Mouse (Mus musculus): ENCODE measurements around the gene Hspa1a.
A peak's percentile ranks its signal among the peaks of the same experiment; 100 is the strongest.
"Not testable (repeated sequence)": the region's sequence is repeated elsewhere in the genome, so short reads cannot be mapped to it uniquely, and the experiment has no call there.

The Hspa1a gene

DNA sequence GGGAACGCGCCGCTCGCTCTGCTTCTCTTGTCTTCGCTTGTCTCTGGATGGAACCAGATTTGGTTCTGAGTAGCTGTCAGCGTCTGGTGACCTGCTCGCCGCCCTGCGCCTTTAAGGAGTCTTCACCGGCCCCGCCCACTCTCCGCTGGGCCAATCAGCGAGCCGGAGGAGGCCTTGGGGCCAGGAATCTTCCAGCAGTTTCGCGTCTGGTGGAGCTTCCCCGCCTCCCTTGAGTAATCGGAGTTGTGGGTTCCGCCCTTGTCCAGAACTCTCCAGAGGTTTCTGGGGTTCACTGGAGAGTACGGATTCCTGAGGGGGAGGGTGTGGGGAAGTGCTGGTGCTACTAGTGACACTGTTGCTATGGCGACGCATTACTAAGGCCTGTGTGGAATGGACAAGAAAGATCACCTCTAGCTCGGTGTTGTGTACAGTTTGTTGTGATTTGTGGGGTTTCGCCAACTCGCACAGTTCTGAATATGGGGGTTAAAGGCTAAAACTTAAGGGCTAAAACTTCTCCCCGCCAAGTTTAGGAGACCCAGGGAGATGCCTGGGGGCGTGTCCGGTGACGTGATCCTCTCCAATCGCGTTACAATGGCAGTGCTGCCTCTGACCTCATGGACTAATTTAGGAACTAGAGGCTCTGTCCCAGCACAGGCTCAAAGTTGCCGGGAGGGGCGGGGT, at the start of gene Hspa1a, which contains the start of gene Hspa1l:
TSS of gene Hspa1a (minus strand) at position 88 of the 681 bp plus-strand sequence.
TSS of gene Hspa1l (plus strand) at position 635 of the 681 bp plus-strand sequence.
- DNase-seq = peak; percentile 93

- peak; percentile 94 for DNase-seq
Observed at GRCm38 (mm10) chr17:35021163-35021808, 49.3 kb upstream of the Hspa1a start.

- no peak for DNase-seq
Observed at GRCm38 (mm10) chr17:35020551-35020950, 48.6 kb upstream of the Hspa1a start.

DNA sequence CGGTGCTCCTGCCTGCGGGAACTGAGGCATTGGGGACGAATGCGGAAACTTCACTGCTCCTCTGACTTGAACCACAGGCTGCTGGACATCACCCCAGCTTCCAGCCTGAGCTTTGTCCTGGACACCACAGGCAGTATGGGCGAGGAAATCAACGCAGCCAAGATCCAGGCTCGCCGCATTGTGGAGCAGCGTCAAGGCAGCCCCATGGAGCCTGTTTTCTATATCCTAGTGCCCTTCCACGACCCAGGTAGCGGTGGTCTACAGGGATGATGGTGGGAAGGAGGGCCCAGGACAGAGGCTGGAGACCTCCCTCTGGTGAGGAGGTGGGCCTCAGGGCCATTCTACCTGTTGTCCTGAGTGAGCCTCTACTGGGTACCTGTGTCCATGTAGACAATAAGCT, 47.9 kb upstream of the Hspa1a start:
- no peak for DNase-seq

GRCm38 (mm10) chr17:35018171-35018570, 46.2 kb upstream of the Hspa1a start:
- no peak for DNase-seq

- no peak for DNase-seq
Observed at GRCm38 (mm10) chr17:35017706-35018030, 45.7 kb upstream of the Hspa1a start.

- DNase-seq = no peak
Observed at GRCm38 (mm10) chr17:35016791-35017705, 45.1 kb upstream of the Hspa1a start.

GRCm38 (mm10) chr17:35016376-35016775, 44.4 kb upstream of the Hspa1a start, which contains the start of gene Vwa7:
Gene Vwa7, plus strand, starts transcription at chr17:35016579.
- peak; percentile 52 for DNase-seq

GRCm38 (mm10) chr17:35015296-35015695, 43.3 kb upstream of the Hspa1a start:
- no peak for DNase-seq

GRCm38 (mm10) chr17:35013221-35013620, 41.3 kb upstream of the Hspa1a start:
- no peak for DNase-seq

DNA sequence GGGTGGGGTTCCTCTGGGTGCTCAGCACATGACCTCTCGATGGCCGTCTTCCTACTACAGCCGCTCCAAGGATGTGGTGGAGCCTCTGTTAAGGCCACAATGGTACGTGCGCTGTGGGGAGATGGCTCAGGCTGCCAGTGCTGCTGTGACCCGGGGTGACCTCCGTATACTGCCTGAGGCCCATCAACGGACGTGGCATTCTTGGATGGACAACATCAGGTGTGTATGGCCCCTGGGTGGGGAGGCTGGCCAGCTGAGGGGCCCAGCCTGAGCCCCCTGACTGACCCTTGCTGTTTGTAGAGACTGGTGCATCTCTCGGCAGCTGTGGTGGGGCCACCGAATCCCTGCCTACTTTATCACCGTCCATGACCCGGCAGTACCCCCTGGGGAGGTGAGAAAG, 40.5 kb upstream of the Hspa1a start:
- DNase-seq = no peak

DNA sequence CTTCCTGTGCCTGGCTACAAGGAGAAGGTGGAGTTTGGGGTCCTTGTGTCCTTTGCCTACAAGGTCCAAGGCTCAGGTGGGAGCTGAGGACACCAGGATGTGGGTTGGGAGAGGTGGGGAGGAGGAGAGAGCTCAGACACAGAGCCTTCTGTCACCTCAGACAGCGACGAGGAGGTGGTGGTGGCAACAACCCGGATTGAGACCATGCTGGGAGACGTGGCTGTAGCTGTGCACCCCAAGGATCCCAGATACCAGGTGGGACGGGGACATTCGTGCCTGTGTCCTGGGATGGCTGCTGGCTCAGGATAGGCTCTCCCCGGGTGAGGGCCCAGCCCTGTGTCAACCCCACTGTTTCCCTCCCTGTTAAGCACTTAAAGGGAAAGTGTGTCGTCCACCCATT, 39.5 kb upstream of the Hspa1a start:
- no peak for DNase-seq

GRCm38 (mm10) chr17:35009586-35009985, 37.6 kb upstream of the Hspa1a start:
- no peak for DNase-seq

DNA sequence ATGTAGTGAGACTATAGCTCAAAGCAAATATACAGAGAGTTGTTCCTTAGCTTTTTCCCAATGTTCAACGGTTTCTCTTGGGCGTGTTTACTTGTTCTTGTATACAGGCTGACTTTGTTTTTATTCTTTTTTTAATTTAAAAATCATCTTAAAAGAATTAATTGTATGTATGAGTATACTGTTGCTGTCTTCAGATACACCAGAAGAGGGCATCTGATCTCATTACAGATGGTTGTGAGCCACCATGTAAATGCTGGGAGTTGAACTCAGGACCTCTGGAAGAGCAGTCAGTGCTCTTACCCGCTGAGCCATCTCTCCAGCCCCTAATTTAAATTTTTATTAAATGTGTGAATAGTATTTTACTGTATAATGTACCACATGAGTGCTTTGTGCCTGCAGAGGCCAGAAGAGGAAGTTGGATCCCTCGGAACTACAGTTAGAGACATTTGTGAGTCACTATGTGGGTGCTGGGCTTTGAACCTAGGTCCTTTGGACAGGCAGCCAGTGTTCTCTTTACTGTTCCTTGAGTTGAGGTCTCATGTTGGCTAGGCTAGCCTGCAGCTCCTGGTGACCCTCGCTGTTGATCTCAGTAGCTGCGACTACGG, 35.5 kb upstream of the Hspa1a start:
- DNase-seq = no peak

DNA sequence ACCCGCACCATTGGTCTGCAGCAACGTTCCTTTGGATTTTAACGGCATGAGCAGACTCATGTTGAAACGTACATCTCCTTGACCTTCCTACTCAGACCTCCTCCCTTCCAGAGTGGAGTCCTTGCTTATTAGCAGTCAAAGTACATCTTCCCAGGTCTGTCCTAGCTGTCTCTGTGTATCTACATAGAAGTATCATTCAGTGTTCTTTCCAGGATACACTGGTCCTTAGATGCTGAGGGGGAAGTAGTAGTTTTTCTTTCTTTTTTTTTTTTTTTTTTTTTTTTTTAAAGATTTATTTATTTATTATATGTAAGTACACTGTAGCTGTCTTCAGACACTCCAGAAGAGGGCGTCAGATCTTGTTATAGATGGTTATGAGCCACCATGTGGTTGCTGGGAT, 33.9 kb upstream of the Hspa1a start:
- not testable (repeated sequence) for DNase-seq

DNA sequence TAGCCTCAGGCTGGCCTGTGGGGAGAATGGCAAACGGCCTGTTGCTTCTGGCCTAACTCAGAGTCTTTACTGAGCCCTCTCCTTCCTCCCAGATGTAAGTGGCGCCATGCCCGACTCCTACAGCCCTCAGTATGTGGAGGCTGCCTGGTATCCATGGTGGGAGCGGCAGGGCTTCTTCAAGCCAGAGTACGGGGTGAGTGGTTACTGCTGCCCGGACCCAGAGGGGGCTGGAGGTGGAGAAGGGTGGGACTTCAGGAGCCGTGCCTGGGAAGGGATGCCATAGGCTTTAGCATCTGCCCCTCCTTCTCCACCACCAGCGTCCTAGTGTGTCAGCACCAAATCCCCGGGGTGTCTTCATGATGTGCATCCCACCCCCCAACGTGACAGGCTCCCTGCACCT, 33.2 kb upstream of the Hspa1a start:
- DNase-seq = no peak

DNA sequence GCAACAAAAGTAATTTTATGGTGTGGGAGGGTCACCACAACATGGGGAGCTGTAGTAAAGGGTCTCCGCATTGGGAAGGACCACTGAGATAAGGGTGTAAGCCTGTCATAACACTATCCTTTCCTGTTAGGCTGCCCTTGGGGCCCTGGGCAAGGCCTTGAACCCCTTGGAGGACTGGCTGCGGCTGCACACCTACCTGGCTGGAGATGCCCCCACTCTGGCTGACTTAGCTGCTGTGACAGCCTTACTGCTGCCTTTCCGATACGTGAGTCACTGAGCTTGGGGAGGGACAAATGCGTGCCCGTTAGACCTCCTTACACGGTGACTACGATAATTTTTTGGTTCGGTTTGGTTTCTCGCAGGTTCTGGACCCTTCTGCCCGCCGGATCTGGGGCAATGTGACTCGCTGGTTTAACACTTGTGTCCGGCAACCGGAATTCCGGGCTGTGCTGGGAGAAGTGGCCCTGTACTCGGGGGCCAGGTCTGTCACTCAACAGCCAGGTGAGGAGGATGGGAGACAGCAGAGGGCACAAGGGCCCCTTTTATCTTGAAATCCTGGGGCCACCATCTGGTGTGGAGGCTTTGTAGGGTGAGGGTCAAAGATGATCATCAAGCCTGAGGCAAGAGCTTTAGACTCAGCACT, 32.2 kb upstream of the Hspa1a start:
- DNase-seq = no peak

- DNase-seq = no peak
Observed at GRCm38 (mm10) chr17:35003022-35003838, 31.3 kb upstream of the Hspa1a start.

GRCm38 (mm10) chr17:35002153-35002865, 30.4 kb upstream of the Hspa1a start:
- no peak for DNase-seq

GRCm38 (mm10) chr17:35001452-35002152, 29.6 kb upstream of the Hspa1a start:
- DNase-seq = peak; percentile 58

Data from lung, postnatal 10 days (tissue).